Mouse (Mus musculus) thymus, adult 2 months (tissue): Measurements from ENCODE around the gene Pdlim4. TPM values are rescaled to one million over a fixed set of nuclear protein-coding genes. Genes with fewer than 3 reads are reported as not detected.
A peak's percentile ranks its signal among the peaks of the same experiment; 100 is the strongest.
"Not testable (repeated sequence)": the region's sequence is repeated elsewhere in the genome, so short reads cannot be mapped to it uniquely, and the experiment has no call there.

Experiments
- DNase-seq: peaks from one replicate; pipeline ENCODE4 v3.0.0; 2021
- H3K27ac ChIP-seq: fragments of 200-500 bp; 2 replicates; pipeline ENCODE4 v1.5.1; 2012; ENCODE audit warnings: low read length, control low read depth; ENCODE audit not compliant: control insufficient read depth, insufficient read depth
- H3K27me3 ChIP-seq: fragments of 200-500 bp; 2 replicates; pipeline ENCODE4 v1.6.1; 2012; ENCODE audit warnings: mild to moderate bottlenecking, low read length, moderate library complexity, mixed read lengths; ENCODE audit not compliant: control insufficient read depth, insufficient read depth
- H3K36me3 ChIP-seq: fragments of 200-500 bp; 2 replicates; pipeline ENCODE4 v1.6.1; 2012; ENCODE audit warnings: mild to moderate bottlenecking, low read length, moderate library complexity; ENCODE audit not compliant: control insufficient read depth, insufficient read depth
- H3K4me1 ChIP-seq: fragments of 200-500 bp; replicated peaks from 2 replicates; pipeline ENCODE4 v1.6.1; 2012; ENCODE audit warnings: low read length; ENCODE audit not compliant: control insufficient read depth, insufficient read depth
- H3K4me3 ChIP-seq: fragments of 200-500 bp; 2 replicates; pipeline ENCODE4 v1.5.1; 2012; ENCODE audit warnings: mild to moderate bottlenecking, low read length, control low read depth, moderate library complexity; ENCODE audit not compliant: control insufficient read depth, insufficient read depth
- CTCF ChIP-seq: fragments of 200-500 bp; IDR thresholded peaks from 2 replicates; pipeline ENCODE4 v1.5.1; 2012; ENCODE audit warnings: mild to moderate bottlenecking, control low read depth, low read length, moderate library complexity, borderline replicate concordance; ENCODE audit not compliant: control insufficient read depth, poor library complexity, insufficient read depth; ENCODE audit errors: extremely low read depth
- POLR2A ChIP-seq: fragments of 200-500 bp; IDR thresholded peaks from 2 replicates; pipeline ENCODE4 v1.6.1; 2012; ENCODE audit warnings: mild to moderate bottlenecking, low read length, control low read depth, moderate library complexity; ENCODE audit not compliant: control insufficient read depth, poor library complexity, insufficient read depth; ENCODE audit errors: extremely low read depth
- WGBS: fragments of 180-500 bp; shearing (Covaris S2); methylation state at CpG from one replicate; pipeline ENCODE4 v1.1.7; 2018; 5-methylcytosine and 5-hydroxymethylcytosine counted together
- polyA plus RNA-seq: library from polyadenylated mRNA; depleted of rRNA; stranded (reverse); fragments of >200 nt; gene quantifications from 2 replicates; pipeline ENCODE4 v1.2.3, GENCODE M21; 2012

The Pdlim4 gene
- polyA plus RNA-seq, 1 experiment: 62.0 TPM

DNA sequence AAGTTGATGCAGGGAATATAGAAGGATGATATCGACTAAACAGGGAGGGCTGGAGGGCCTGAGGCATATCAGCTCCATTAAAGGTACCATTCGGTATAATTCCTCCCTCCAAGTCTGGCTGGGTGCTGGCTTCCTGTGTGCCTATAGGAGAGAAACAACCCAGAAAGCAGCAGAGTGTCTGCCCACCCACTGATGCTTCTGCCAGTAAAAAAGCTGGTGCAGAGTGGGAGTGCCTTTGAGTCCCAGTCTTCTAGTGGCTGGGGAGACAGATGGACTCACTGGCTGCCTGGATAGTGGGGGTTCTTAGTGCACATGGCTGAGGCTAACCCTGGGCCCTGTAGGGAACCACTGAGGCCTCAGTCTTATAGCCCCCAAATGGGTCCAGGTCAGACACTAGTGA lies 18.6 kb downstream of the Pdlim4 start:
- no peaks in the 10 kb centered on the region for H3K36me3 ChIP-seq
- no peaks in the 10 kb centered on the region for H3K27me3 ChIP-seq
- no peak for DNase-seq
- no peak overlapping the region for H3K27ac ChIP-seq
- TF ChIP-seq POLR2A (no peak), CTCF (no peak)
- H3K4me3 ChIP-seq: no peak overlapping the region
- H3K4me1 ChIP-seq: no peaks in the 10 kb centered on the region; the same call in 1 of the 2 replicates
- 93% methylated on average over 2 of the region's 2 CpGs for WGBS

DNA sequence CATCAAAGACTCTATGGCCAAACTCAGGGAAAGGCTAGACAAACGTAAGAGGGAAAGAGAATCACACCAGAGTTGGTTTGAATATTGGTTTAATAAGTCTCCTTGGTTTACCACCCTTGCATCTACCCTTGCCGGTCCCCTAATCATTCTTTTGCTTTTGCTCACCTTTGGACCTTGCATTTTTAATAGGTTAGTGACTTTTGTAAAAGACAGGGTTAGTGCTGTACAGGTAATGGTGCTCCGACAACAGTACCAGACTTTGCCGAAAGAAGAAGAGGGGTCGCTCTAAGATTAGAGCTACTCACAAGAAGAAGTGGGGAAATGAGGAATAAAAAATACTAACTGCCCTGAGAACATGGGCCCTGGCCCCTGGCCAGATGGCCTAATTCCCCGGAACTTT lies 28.1 kb downstream of the Pdlim4 start:
- no peak for DNase-seq
- Histone ChIP-seq H3K27ac (no peak overlapping the region), H3K4me3 (no peak overlapping the region), H3K36me3 (no peaks in the 10 kb centered on the region), H3K4me1 (no peaks in the 10 kb centered on the region), H3K27me3 (no peaks in the 10 kb centered on the region)
- TF ChIP-seq CTCF (no peak), POLR2A (no peak)
- WGBS: 97% methylated on average over 6 of the region's 6 CpGs

DNA sequence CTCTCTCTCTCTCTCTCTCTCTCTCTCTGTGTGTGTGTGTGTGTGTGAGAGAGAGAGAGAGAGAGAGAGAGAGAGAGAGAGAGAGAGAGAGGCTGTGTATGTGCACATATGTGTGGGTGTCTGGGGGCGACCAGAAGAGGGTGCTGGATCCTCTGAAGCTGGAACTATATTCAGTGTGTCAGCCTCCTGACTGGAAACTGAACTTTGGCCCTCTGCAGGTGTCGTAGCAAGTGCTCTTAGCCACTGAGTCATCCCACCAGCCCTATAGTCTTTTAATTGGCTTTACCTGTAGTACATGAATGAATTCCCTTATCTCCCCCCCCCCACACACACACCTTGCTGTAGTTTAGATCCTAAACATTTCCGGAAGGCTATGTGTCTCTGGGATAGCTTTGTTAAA lies 35.9 kb downstream of the Pdlim4 start:
- not testable (repeated sequence) for H3K27me3 ChIP-seq, H3K4me3 ChIP-seq, H3K4me1 ChIP-seq, H3K36me3 ChIP-seq, DNase-seq, H3K27ac ChIP-seq
- 100% methylated on average over 1 of the region's 3 CpGs for WGBS

DNA sequence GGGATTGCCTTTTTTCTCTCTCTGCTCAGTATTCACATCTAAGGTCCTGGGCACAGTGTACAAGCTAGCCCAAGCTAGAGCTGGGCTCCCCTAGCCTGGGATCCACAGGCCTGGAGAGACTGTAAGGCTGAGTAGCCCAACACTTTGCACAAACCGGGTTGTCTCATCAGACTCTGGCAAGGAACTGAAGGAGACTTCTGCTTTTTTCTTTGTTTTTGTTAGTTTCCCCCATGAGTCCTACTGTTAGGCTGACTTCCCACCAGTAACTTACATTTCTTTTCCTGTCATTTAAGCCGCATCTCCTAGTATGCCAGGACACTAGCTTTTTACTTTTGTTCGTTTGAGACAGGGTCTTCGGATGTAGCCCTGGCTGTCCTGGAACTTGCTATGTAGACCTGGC lies 39.8 kb downstream of the Pdlim4 start:
- no peak for TF ChIP-seq POLR2A
- no peak for TF ChIP-seq CTCF
- no peak overlapping the region for H3K4me3 ChIP-seq
- no peak for DNase-seq
- WGBS: 28% methylated on average over 4 of the region's 4 CpGs
- H3K27me3 ChIP-seq: peaks cover 8% of the 10 kb centered on the region; the same call in 1 of the 2 replicates
- H3K4me1 ChIP-seq: peaks cover 11% of the 10 kb centered on the region; the same call in 1 of the 2 replicates
- H3K27ac ChIP-seq: no peak overlapping the region
- H3K36me3 ChIP-seq: no peaks in the 10 kb centered on the region

DNA sequence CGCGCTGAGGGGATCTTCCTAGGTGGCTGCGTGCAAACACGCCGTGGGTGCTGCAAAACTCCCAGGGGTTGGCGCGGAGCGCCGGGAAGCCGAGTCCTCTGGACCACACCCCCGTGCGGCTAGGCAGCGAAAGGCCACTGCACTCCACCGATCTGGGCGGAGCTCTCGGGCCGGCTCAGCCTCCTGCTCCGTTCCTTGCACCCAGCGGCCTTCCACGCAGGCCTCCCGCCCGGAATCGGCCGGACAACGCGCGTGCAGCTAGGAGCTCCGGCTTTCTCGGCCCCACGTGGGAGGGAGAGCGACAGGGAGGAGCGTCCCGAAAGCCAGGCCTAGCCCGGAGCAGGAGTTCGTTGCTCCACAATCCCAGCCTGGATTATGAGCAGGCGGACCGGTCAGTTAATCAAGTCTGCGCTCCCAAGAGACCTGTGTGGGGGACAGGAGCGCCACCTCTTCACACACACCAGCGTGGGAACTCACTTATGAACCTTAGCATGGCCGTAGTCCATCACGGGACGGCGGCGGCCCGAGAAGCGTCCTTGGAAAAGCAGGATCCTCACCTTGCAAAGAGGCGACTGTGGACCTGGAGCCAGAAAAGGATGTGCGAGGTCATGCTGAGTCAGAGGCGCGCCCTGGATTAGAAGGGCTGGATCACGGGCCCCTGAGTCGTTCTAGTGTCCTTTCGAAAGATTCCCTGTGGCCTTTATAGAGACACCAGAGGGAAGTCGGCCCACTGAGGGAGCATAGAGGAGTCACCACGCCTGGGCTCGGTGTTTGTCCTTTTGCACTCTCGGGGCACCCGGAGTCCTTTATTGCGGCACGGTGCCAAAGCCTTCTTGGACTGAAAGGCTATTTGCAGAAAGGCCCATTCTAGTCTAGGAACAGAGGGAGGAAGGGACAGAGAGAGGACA lies 40.5 kb downstream of the Pdlim4 start, which contains the start of gene Slc22a4:
Slc22a4 (minus strand) TSS at position 47 of the 908 bp plus-strand sequence.
- H3K27ac ChIP-seq: no peak within 1 kb of the TSS
- H3K4me1 ChIP-seq: peaks cover 11% of the 10 kb centered on the region; the same call in 1 of the 2 replicates
- peak; percentile 26 for DNase-seq
- no peaks in the 10 kb centered on the region for H3K36me3 ChIP-seq
- peaks cover 8% of the 10 kb centered on the region; the same call in 1 of the 2 replicates for H3K27me3 ChIP-seq
- no peak for TF ChIP-seq CTCF
- no peak for TF ChIP-seq POLR2A
- peak within 1 kb of the TSS; percentile 31 for H3K4me3 ChIP-seq
- WGBS: 6% methylated on average over 61 of the region's 61 CpGs

DNA sequence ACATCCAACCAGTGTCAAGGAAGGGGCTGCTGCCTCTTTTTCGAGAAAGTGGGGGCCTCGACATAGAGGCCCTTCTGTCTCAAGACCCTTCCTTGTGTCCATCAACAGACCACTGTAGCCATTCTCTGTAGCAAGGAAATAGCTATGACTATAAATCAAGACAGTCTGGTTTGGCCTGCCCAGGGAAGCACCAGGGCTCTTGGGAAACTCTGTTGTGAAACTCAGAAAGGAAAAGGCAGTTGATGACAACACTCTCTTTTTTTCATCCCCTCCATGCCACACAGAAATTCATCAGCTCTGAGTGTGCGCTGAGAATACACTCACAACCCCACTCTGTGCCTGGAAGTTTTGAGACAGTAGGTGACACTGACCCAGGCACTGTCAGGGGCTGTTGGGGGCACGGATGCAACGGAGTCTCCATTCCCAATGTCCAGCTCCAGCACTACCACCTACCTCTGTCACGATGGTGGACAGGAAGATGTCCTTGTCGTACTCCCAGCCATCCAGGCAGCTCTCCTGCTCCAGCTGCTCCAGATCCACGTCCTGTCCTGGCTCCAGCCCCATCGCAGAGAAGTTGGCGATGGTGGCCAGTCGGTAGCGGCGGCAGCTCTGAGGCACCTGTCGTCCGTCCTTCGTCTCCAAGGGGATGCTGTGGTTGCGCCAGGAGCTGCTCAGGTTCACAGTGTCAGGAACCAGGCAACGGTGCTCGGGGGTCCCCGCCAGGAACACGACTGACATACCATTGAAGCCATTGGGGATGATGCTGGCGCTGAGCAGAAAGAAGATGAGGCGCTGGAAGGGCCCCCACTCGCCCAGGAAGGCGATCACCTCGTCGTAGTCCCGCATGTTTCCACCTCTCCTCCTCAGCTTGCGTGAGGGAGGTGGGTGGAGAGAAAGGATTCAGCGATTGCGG lies 41.4 kb downstream of the Pdlim4 start:
- no peak overlapping the region for H3K27ac ChIP-seq
- 53% methylated on average over 31 of the region's 31 CpGs for WGBS

More for the DNA sequence above, 41.4 kb downstream of the Pdlim4 start:
- Histone ChIP-seq H3K4me3 (peak overlapping the region; percentile 31), H3K27me3 (peaks cover 8% of the 10 kb centered on the region; the same call in 1 of the 2 replicates), H3K36me3 (no peaks in the 10 kb centered on the region), H3K4me1 (peaks cover 11% of the 10 kb centered on the region; the same call in 1 of the 2 replicates)
- DNase-seq: no peak
- TF ChIP-seq POLR2A (no peak), CTCF (no peak)
